Mouse (Mus musculus): Measurements from ENCODE around the gene Dcaf5. TPM values are rescaled to one million over a fixed set of nuclear protein-coding genes. Genes with fewer than 3 reads are reported as not detected.

Dcaf5 gene
- total and polyA plus RNA-seq, 3 experiments = 8.2 to 13.2 (median 13.0) TPM

DNA sequence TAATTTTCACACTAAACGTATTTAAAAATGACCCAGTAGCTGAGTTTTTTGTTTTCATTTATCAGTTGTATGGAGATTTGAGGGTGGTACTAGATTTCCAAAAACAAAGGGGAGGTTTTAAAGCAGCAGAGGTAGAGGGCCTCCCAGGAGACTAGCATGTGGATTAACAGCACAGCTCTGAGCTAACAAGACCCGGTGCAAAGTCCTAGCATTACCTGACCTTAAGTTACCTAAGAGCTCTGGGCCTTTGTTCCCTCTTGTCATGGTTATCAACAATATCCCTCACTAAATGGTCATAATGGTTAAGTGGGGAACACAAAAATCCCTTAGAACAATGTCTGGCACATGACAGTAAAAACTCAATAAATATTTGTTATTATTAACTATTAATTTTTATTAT is 37.3 kb downstream of the Dcaf5 start:
- Histone ChIP-seq H3K27ac (ENCODE audit: insufficient read depth, low read depth) (no peak overlapping the region), H3K9me3 (replicated peaks; ENCODE audit: low read length) (no peaks in the 10 kb centered on the region), H3K79me2 (replicated peaks; ENCODE audit: control insufficient read depth, extremely low read depth, insufficient read depth, poor library complexity, severe bottlenecking) (no peaks in the 10 kb centered on the region), H3K36me3 (replicated peaks in 1 of 2; ENCODE audit: control insufficient read depth in 1 of 2, insufficient read depth in 1 of 2, low read length in 1 of 2) (peaks cover 40 to 78% of the 10 kb centered on the region in 2 experiments), H3K4me2 (ENCODE audit: insufficient read depth, low read depth, poor library complexity, severe bottlenecking) (no peak overlapping the region), H3K4me3 (replicated peaks in 1 of 3; ENCODE audit: low read depth in 2 of 3, low read length in 2 of 3, poor library complexity in 1 of 3) (no peak overlapping the region), H3K4me1 (ENCODE audit: control insufficient read depth in 1 of 2, insufficient read depth in 2 of 2) (no peaks in the 10 kb centered on the region), H3K9ac (ENCODE audit: insufficient read depth, low read depth) (no peak overlapping the region), H3K27me3 (replicated peaks) (no peaks in the 10 kb centered on the region)
- no peak for DNase-seq (ENCODE audit: extremely low read depth)
- TF ChIP-seq EP300 (IDR thresholded peaks at IDR 0.05; ENCODE audit: low read length) (no peak), E2F4 (IDR thresholded peaks at IDR 0.05; ENCODE audit: insufficient replicate concordance, low read depth, low read length) (no peak), POLR2A (IDR thresholded peaks at IDR 0.05; ENCODE audit: low read depth, low read length) (no peak), POLR2AphosphoS2 (IDR thresholded peaks at IDR 0.05; ENCODE audit: low read depth, low read length) (no peak), IRF4 (IDR thresholded peaks at IDR 0.05; ENCODE audit: low read depth, low read length) (no peak), SIN3A (IDR thresholded peaks at IDR 0.05; ENCODE audit: low read length) (no peak), JUND (conservative IDR thresholded peaks at IDR 0.05; ENCODE audit: low read depth, low read length) (no peak), ZNF384 (IDR thresholded peaks at IDR 0.05; ENCODE audit: low read depth, low read length) (no peak), CHD1 (IDR thresholded peaks at IDR 0.05; ENCODE audit: low read depth, low read length) (no peak), RAD21 (IDR thresholded peaks at IDR 0.05; ENCODE audit: low read depth, low read length) (no peak), CTCF (conservative IDR thresholded peaks at IDR 0.05 in 1 of 2, IDR thresholded peaks at IDR 0.05 in 1 of 2; ENCODE audit: low read depth in 2 of 2, low read length in 2 of 2) (no peak), NRF1 (IDR thresholded peaks at IDR 0.05; ENCODE audit: low read depth, low read length) (no peak), PAX5 (IDR thresholded peaks at IDR 0.05; ENCODE audit: low read length) (no peak), MAX (IDR thresholded peaks at IDR 0.05; ENCODE audit: low read length) (no peak), TCF12 (IDR thresholded peaks at IDR 0.05; ENCODE audit: low read depth, low read length) (no peak), NELFE (IDR thresholded peaks at IDR 0.05; ENCODE audit: low read depth, low read length) (no peak), ETS1 (conservative IDR thresholded peaks at IDR 0.05; ENCODE audit: low read depth, low read length) (no peak)
- in situ Hi-C loops (cut with MboI; ENCODE audit: low pct_ligation_motif_present, low pct_unique_long_range_greater_than_20kb, low sequenced_read_pairs) (no loop called here), dilution Hi-C loops (cut with MboI; ENCODE audit: extremely low pct_ligation_motif_present, extremely low pct_unique_long_range_greater_than_20kb, low sequenced_read_pairs) (no loop called here)

DNA sequence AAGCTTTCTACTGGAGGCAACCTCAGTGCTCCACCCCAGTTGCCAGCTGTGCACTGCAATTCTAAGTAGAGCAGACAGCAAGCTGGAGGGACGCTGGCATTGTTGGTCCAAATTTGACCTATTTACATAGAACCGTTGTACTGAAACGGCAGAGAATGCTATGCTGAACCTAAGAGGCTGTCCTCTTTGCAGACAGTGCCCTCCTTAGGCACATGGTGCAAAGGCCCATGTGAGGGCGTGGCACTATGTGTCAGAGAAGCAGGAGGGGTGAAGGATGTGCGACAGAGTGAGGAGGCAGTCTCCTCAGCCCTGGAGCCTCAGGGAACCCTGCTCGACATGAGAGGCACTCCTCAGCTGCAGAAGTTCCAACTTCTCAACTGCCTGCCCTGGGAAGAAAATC is 40.0 kb downstream of the Dcaf5 start:
- no peaks in the 10 kb centered on the region for H3K4me1 ChIP-seq (ENCODE audit: control insufficient read depth in 1 of 2, insufficient read depth in 2 of 2)
- dilution Hi-C loops (cut with MboI; ENCODE audit: extremely low pct_ligation_motif_present, extremely low pct_unique_long_range_greater_than_20kb, low sequenced_read_pairs) (no loop called here), in situ Hi-C loops (cut with MboI; ENCODE audit: low pct_ligation_motif_present, low pct_unique_long_range_greater_than_20kb, low sequenced_read_pairs) (no loop called here)
- no peaks in the 10 kb centered on the region for H3K9me3 ChIP-seq (replicated peaks; ENCODE audit: low read length)
- no peak for TF ChIP-seq MEF2A (IDR thresholded peaks at IDR 0.05; ENCODE audit: borderline replicate concordance, low read depth, low read length)
- no peak for TF ChIP-seq E2F4 (IDR thresholded peaks at IDR 0.05; ENCODE audit: insufficient replicate concordance, low read depth, low read length)
- no peak for TF ChIP-seq SIN3A (IDR thresholded peaks at IDR 0.05; ENCODE audit: low read length)
- no peak for TF ChIP-seq CHD1 (IDR thresholded peaks at IDR 0.05; ENCODE audit: low read depth, low read length)
- no peak for TF ChIP-seq MXI1 (IDR thresholded peaks at IDR 0.05; ENCODE audit: low read depth, low read length)
- no peak for TF ChIP-seq HCFC1 (IDR thresholded peaks at IDR 0.05; ENCODE audit: low read depth, low read length)
- TF ChIP-seq ZKSCAN1 (IDR thresholded peaks at IDR 0.05; ENCODE audit: borderline replicate concordance, low read depth, low read length) = no peak
- TF ChIP-seq NRF1 (IDR thresholded peaks at IDR 0.05; ENCODE audit: low read depth, low read length) = no peak
- no peak for TF ChIP-seq BHLHE40 (IDR thresholded peaks at IDR 0.05; ENCODE audit: low read depth, low read length)
- TF ChIP-seq POLR2AphosphoS2 (IDR thresholded peaks at IDR 0.05; ENCODE audit: low read depth, low read length) = no peak
- no peak for TF ChIP-seq TBP (conservative IDR thresholded peaks at IDR 0.05; ENCODE audit: low read depth, low read length)
- no peak for TF ChIP-seq EP300 (IDR thresholded peaks at IDR 0.05; ENCODE audit: low read length)
- no peak for DNase-seq (ENCODE audit: extremely low read depth)
- H3K79me2 ChIP-seq (replicated peaks; ENCODE audit: control insufficient read depth, extremely low read depth, insufficient read depth, poor library complexity, severe bottlenecking) = no peaks in the 10 kb centered on the region
- no peak overlapping the region for H3K27ac ChIP-seq (ENCODE audit: insufficient read depth, low read depth)
- H3K4me2 ChIP-seq (ENCODE audit: insufficient read depth, low read depth, poor library complexity, severe bottlenecking) = no peak overlapping the region
- peaks cover 43 to 76% of the 10 kb centered on the region in 2 experiments for H3K36me3 ChIP-seq (replicated peaks in 1 of 2; ENCODE audit: control insufficient read depth in 1 of 2, insufficient read depth in 1 of 2, low read length in 1 of 2)
- H3K4me3 ChIP-seq (replicated peaks in 1 of 3; ENCODE audit: low read depth in 2 of 3, low read length in 2 of 3, poor library complexity in 1 of 3) = no peak overlapping the region
- H3K9ac ChIP-seq (ENCODE audit: insufficient read depth, low read depth) = no peak overlapping the region
- H3K27me3 ChIP-seq (replicated peaks) = no peaks in the 10 kb centered on the region

Measured in CH12.LX (cell line).